Mouse (Mus musculus): ENCODE measurements at regions not wholly inside any gene's neighbourhood (a gene's known extent, or its start where the extent isn't known, plus 50 kb on each side); places are given as distances from the start of the nearest gene placed in this dataset.

GRCm38 (mm10) chr19:15800856-15801706 lies 146.1 kb downstream of the Psat1 start:
- DNase-seq: no peak

GRCm38 (mm10) chr19:15796466-15796865 lies 150.7 kb downstream of the Psat1 start:
- DNase-seq: peak; percentile 8

- no peak for DNase-seq
Measured at GRCm38 (mm10) chr19:15791942-15792341, 155.2 kb downstream of the Psat1 start.

GRCm38 (mm10) chr19:15791264-15791913 lies 155.7 kb downstream of the Psat1 start:
- DNase-seq: no peak

GRCm38 (mm10) chr19:15790620-15791263 lies 156.4 kb downstream of the Psat1 start:
- DNase-seq: no peak

GRCm38 (mm10) chr19:15789741-15790140 lies 157.4 kb downstream of the Psat1 start:
- no peak for DNase-seq

GRCm38 (mm10) chr19:15784644-15785043 lies 162.5 kb downstream of the Psat1 start:
- no peak for DNase-seq

- no peak for DNase-seq
Measured at GRCm38 (mm10) chr19:15769651-15770050, 177.5 kb downstream of the Psat1 start.

GRCm38 (mm10) chr19:15761086-15761485 lies 186.1 kb downstream of the Psat1 start:
- no peak for DNase-seq

GRCm38 (mm10) chr19:15745026-15745777 lies 201.9 kb downstream of the Psat1 start:
- peak; percentile 20 for DNase-seq

GRCm38 (mm10) chr19:15736200-15736599 lies 210.9 kb downstream of the Psat1 start:
- DNase-seq: no peak

- no peak for DNase-seq
Measured at GRCm38 (mm10) chr19:15726785-15727406, 220.2 kb downstream of the Psat1 start.

- DNase-seq: no peak
Measured at GRCm38 (mm10) chr19:15692379-15693023, 254.6 kb downstream of the Psat1 start.

- peak; percentile 39 for DNase-seq
Measured at GRCm38 (mm10) chr19:15669996-15670395, 277.1 kb downstream of the Psat1 start.

- DNase-seq: no peak
Measured at GRCm38 (mm10) chr19:15669541-15669940, 277.6 kb downstream of the Psat1 start.

- DNase-seq: no peak
Measured at GRCm38 (mm10) chr19:15668624-15669016, 278.5 kb downstream of the Psat1 start.

GRCm38 (mm10) chr19:15667889-15668623 lies 279.1 kb downstream of the Psat1 start:
- peak; percentile 14 for DNase-seq

- DNase-seq: no peak
Measured at GRCm38 (mm10) chr19:15663659-15664255, 283.4 kb downstream of the Psat1 start.

GRCm38 (mm10) chr19:15658611-15659010 lies 288.5 kb downstream of the Psat1 start:
- DNase-seq: no peak

GRCm38 (mm10) chr19:15657846-15658245 lies 289.3 kb downstream of the Psat1 start:
- DNase-seq: peak; percentile 45
